Mouse (Mus musculus) embryonic fibroblast, embryonic 13.5 days (primary cell): ENCODE measurements around the gene Ephb2.

ENCODE experiments used
- CTCF ChIP-seq: IDR thresholded peaks from 2 replicates; pipeline ENCODE4 v1.5.1; 2011; ENCODE audit warnings: mild to moderate bottlenecking, control low read depth, low read length, moderate library complexity, borderline replicate concordance; ENCODE audit not compliant: insufficient read depth
- POLR2A ChIP-seq: IDR thresholded peaks from 2 replicates; pipeline ENCODE4 v1.6.1; 2011; ENCODE audit warnings: low read depth, mild to moderate bottlenecking, control low read depth, low read length, moderate library complexity

DNA sequence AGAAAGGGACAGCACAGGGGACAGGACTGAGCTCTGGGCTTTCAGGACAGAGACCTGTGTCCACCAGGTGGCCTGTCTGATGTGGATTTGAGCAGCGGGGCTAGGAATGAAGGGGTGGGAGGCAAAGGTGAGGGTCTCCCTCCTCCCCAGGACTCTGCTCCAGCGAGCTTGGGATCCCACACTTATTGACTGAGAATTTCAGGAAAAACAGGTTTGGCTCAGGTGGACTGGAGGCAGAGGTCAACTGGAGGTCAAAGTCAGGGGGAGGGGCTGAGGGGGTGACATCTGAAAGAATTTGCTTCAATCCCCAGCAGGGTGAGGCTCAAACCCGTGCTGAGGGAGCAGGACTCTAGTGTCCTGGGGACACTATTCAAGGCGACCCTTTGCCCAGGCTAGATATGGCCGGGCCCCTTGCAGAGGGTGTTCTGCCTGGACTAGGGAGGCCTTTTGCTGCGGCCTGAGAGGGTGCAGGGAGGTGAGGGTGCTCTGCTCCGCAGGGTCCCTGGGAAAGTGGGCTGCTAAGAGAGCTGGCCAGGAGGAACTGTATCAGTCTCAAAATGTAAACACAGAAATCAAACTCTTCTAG, 103.2 kb downstream of the Ephb2 start:
- TF ChIP-seq POLR2A (no peak), CTCF (no peak)
